Mouse (Mus musculus) midbrain, embryonic 11.5 days (tissue): Measurements from ENCODE around the gene Gapdh. TPM values are rescaled to one million over a fixed set of nuclear protein-coding genes. Genes with fewer than 3 reads are reported as not detected.
"Not testable (repeated sequence)": the region's sequence is repeated elsewhere in the genome, so short reads cannot be mapped to it uniquely, and the experiment has no call there.

Experiments used
- ATAC-seq: fragments of 200-750 bp; cut with Nextera tagmentation; 2 replicates; pipeline ENCODE4 v1.8.0; 2017; ENCODE audit warnings: moderate TSS enrichment, moderate library complexity; ENCODE audit not compliant: low FRiP score
- DNase-seq: peaks from one replicate; pipeline ENCODE4 v3.0.0; 2015; ENCODE audit warnings: low spot score; ENCODE audit errors: missing footprints
- H3K27ac ChIP-seq: fragments of 300-500 bp; sonication (generic); 2 replicates; pipeline ENCODE4 v1.5.1; 2014; ENCODE audit warnings: low read depth, low read length
- H3K27me3 ChIP-seq: fragments of 300-500 bp; sonication (generic); 2 replicates; pipeline ENCODE4 v1.6.1; 2014; ENCODE audit warnings: mild to moderate bottlenecking, low read length, moderate library complexity, mixed read lengths; ENCODE audit not compliant: control insufficient read depth, insufficient read depth
- H3K36me3 ChIP-seq: fragments of 300-500 bp; sonication (generic); 2 replicates; pipeline ENCODE4 v1.6.1; 2014; ENCODE audit warnings: mild to moderate bottlenecking, low read length, moderate library complexity, mixed read lengths; ENCODE audit not compliant: control insufficient read depth, insufficient read depth
- H3K4me1 ChIP-seq: fragments of 300-500 bp; sonication (generic); 2 replicates; pipeline ENCODE4 v1.6.1; 2014; ENCODE audit warnings: low read length; ENCODE audit not compliant: control insufficient read depth, insufficient read depth
- H3K4me2 ChIP-seq: fragments of 300-500 bp; sonication (generic); 2 replicates; pipeline ENCODE4 v1.6.1; 2014; ENCODE audit warnings: mild to moderate bottlenecking, moderate library complexity
- H3K4me3 ChIP-seq: fragments of 300-500 bp; sonication (generic); 2 replicates; pipeline ENCODE4 v1.5.1; 2014; ENCODE audit warnings: low read depth, low read length
- H3K9ac ChIP-seq: fragments of 300-500 bp; sonication (generic); 2 replicates; pipeline ENCODE4 v1.6.1; 2014; ENCODE audit warnings: low read length
- H3K9me3 ChIP-seq: fragments of 300-500 bp; sonication (generic); 2 replicates; pipeline ENCODE4 v1.6.1; 2016; ENCODE audit warnings: low read length; ENCODE audit not compliant: control insufficient read depth
- WGBS: fragments of 180-500 bp; shearing (Covaris S2); extraction: QIAGEN DNeasy Blood & Tissue Kit; methylation state at CpG from one replicate; pipeline ENCODE4 v1.1.7; 2014; 5-methylcytosine and 5-hydroxymethylcytosine counted together
- polyA plus RNA-seq: library from polyadenylated mRNA; unstranded; fragments of >200 nt; fragmentation: Nextera tagmentation; extraction: Ambion mirVana; gene quantifications from 2 replicates; pipeline ENCODE4 v1.2.1, GENCODE M21; 2014

The Gapdh gene
- polyA plus RNA-seq, 1 experiment from 2014 or later: 2,675 TPM

GRCm38 (mm10) chr6:125163801-125164657 is 2.2 kb downstream of the Gapdh start:
- ATAC-seq (no peak), DNase-seq (peak; percentile 93)
- Histone ChIP-seq H3K4me2 (peak overlapping the region; percentile 93), H3K4me3 (peak overlapping the region; percentile 96), H3K27ac (peak overlapping the region; percentile 93), H3K4me1 (peaks cover 36% of the 10 kb centered on the region), H3K9ac (peak overlapping the region; percentile 99), H3K36me3 (peaks cover 28% of the 10 kb centered on the region), H3K27me3 (no peaks in the 10 kb centered on the region), H3K9me3 (no peaks in the 10 kb centered on the region)
- WGBS: 5% methylated on average over 20 of the region's 20 CpGs

- H3K27me3 ChIP-seq, H3K9ac ChIP-seq, DNase-seq, H3K9me3 ChIP-seq, H3K27ac ChIP-seq, H3K4me3 ChIP-seq, ATAC-seq: not testable (repeated sequence)
- 80% methylated on average over 11 of the region's 16 CpGs for WGBS
- peak overlapping the region; percentile 93; the same call in 1 of the 2 replicates for H3K4me2 ChIP-seq
- peaks cover 36% of the 10 kb centered on the region for H3K4me1 ChIP-seq
- H3K36me3 ChIP-seq: peaks cover 20% of the 10 kb centered on the region
These were observed 3.5 kb downstream of the Gapdh start for GRCm38 (mm10) chr6:125162615-125163305.

GRCm38 (mm10) chr6:125161971-125162370 is 4.3 kb downstream of the Gapdh start:
- not testable (repeated sequence) for H3K27ac ChIP-seq, H3K9ac ChIP-seq, H3K4me2 ChIP-seq, H3K27me3 ChIP-seq, ATAC-seq, H3K9me3 ChIP-seq, H3K4me3 ChIP-seq
- peak; percentile 97 for DNase-seq
- Histone ChIP-seq H3K4me1 (peaks cover 34% of the 10 kb centered on the region), H3K36me3 (peaks cover 18% of the 10 kb centered on the region)
- WGBS: 17% methylated on average over 3 of the region's 5 CpGs

GRCm38 (mm10) chr6:125160854-125161760 is 5.2 kb downstream of the Gapdh start:
- H3K9ac ChIP-seq: no peak overlapping the region
- H3K36me3 ChIP-seq: peaks cover 20% of the 10 kb centered on the region
- ATAC-seq: no peak
- peak overlapping the region; percentile 27 for H3K27ac ChIP-seq
- peaks cover 33% of the 10 kb centered on the region for H3K4me1 ChIP-seq
- H3K27me3 ChIP-seq: no peaks in the 10 kb centered on the region
- H3K4me2 ChIP-seq: no peak overlapping the region
- 14% methylated on average over 22 of the region's 22 CpGs for WGBS
- no peaks in the 10 kb centered on the region for H3K9me3 ChIP-seq
- DNase-seq: peak; percentile 97
- H3K4me3 ChIP-seq: no peak overlapping the region

- Histone ChIP-seq H3K4me1 (peaks cover 32% of the 10 kb centered on the region), H3K27ac (peak overlapping the region; percentile 27), H3K9ac (0 out of 2 replicates have a peak overlapping the region, but pooled peaks have one; percentile 12), H3K4me2 (no peak overlapping the region), H3K9me3 (no peaks in the 10 kb centered on the region), H3K4me3 (no peak overlapping the region), H3K36me3 (peaks cover 20% of the 10 kb centered on the region), H3K27me3 (no peaks in the 10 kb centered on the region)
- DNase-seq: peak; percentile 95
- 67% methylated on average over 10 of the region's 10 CpGs for WGBS
- ATAC-seq: no peak
These were observed 5.8 kb downstream of the Gapdh start for GRCm38 (mm10) chr6:125160558-125160853.

GRCm38 (mm10) chr6:125159773-125160557 is 6.3 kb downstream of the Gapdh start:
- H3K27ac ChIP-seq: peak overlapping the region; percentile 27
- DNase-seq: peak; percentile 91

GRCm38 (mm10) chr6:125158944-125159492 is 7.2 kb downstream of the Gapdh start:
- Histone ChIP-seq H3K36me3 (peaks cover 20% of the 10 kb centered on the region), H3K4me1 (peaks cover 28% of the 10 kb centered on the region)

More at GRCm38 (mm10) chr6:125159773-125160557, 6.3 kb downstream of the Gapdh start:
- 0 out of 2 replicates have a peak overlapping the region, but pooled peaks have one; percentile 12 for H3K9ac ChIP-seq
- peaks cover 20% of the 10 kb centered on the region for H3K36me3 ChIP-seq
- peaks cover 32% of the 10 kb centered on the region for H3K4me1 ChIP-seq
- H3K9me3 ChIP-seq: no peaks in the 10 kb centered on the region
- 89% methylated on average over 7 of the region's 7 CpGs for WGBS
- H3K27me3 ChIP-seq: no peaks in the 10 kb centered on the region
- no peak for ATAC-seq
- H3K4me2 ChIP-seq: no peak overlapping the region
- H3K4me3 ChIP-seq: no peak overlapping the region

More at GRCm38 (mm10) chr6:125158944-125159492, 7.2 kb downstream of the Gapdh start:
- Histone ChIP-seq H3K9me3 (no peaks in the 10 kb centered on the region), H3K9ac (no peak overlapping the region), H3K27me3 (no peaks in the 10 kb centered on the region), H3K27ac (no peak overlapping the region), H3K4me2 (no peak overlapping the region), H3K4me3 (no peak overlapping the region)
- no peak for ATAC-seq
- 88% methylated on average over 15 of the region's 15 CpGs for WGBS
- DNase-seq: no peak
